Mouse (Mus musculus): ENCODE results near the gene Fanca. TPM values are rescaled to one million over a fixed set of nuclear protein-coding genes. Genes with fewer than 3 reads are reported as not detected.
"Not testable (repeated sequence)": the region's sequence is repeated elsewhere in the genome, so short reads cannot be mapped to it uniquely, and the experiment has no call there.

The Fanca gene
- polyA plus RNA-seq, 1 experiment from 2014 or later = 29.5 TPM

GRCm38 (mm10) chr8:123279828-123280227, 38.5 kb downstream of the Fanca start:
- Histone ChIP-seq H3K9ac (replicated peaks; ENCODE audit: low read length) (no peak overlapping the region), H3K4me2 (ENCODE audit: low read depth, low read length) (no peak overlapping the region), H3K27ac (replicated peaks; ENCODE audit: low read depth, low read length) (no peak overlapping the region), H3K4me1 (ENCODE audit: control insufficient read depth, insufficient read depth, low read length) (no peaks in the 10 kb centered on the region), H3K4me3 (ENCODE audit: low read depth, low read length) (no peak overlapping the region), H3K27me3 (ENCODE audit: control insufficient read depth, insufficient read depth, low read length) (no peaks in the 10 kb centered on the region), H3K36me3 (replicated peaks; ENCODE audit: control insufficient read depth, insufficient read depth, low read depth, low read length) (no peaks in the 10 kb centered on the region; the same call in 1 of the 2 replicates), H3K9me3 (replicated peaks; ENCODE audit: control insufficient read depth, low read length) (no peaks in the 10 kb centered on the region)
- 90% methylated on average over 4 of the region's 4 CpGs for WGBS
- ATAC-seq (replicated peaks; ENCODE audit: insufficient number of reproducible peaks, low FRiP score, low TSS enrichment, low read depth) (no peak), DNase-seq (ENCODE audit: low spot score) (no peak)

GRCm38 (mm10) chr8:123278445-123278844, 39.9 kb downstream of the Fanca start:
- Histone ChIP-seq H3K9me3 (replicated peaks; ENCODE audit: control insufficient read depth, low read length) (no peaks in the 10 kb centered on the region), H3K4me1 (ENCODE audit: control insufficient read depth, insufficient read depth, low read length) (no peaks in the 10 kb centered on the region), H3K4me2 (ENCODE audit: low read depth, low read length) (no peak overlapping the region), H3K36me3 (replicated peaks; ENCODE audit: control insufficient read depth, insufficient read depth, low read depth, low read length) (no peaks in the 10 kb centered on the region; the same call in none of the 2 replicates), H3K9ac (replicated peaks; ENCODE audit: low read length) (no peak overlapping the region), H3K27me3 (ENCODE audit: control insufficient read depth, insufficient read depth, low read length) (no peaks in the 10 kb centered on the region), H3K4me3 (ENCODE audit: low read depth, low read length) (no peak overlapping the region), H3K27ac (replicated peaks; ENCODE audit: low read depth, low read length) (no peak overlapping the region)
- ATAC-seq (replicated peaks; ENCODE audit: insufficient number of reproducible peaks, low FRiP score, low TSS enrichment, low read depth) (no peak), DNase-seq (ENCODE audit: low spot score) (no peak)
- 83% methylated on average over 7 of the region's 7 CpGs for WGBS

- no peaks in the 10 kb centered on the region for H3K27me3 ChIP-seq (ENCODE audit: control insufficient read depth, insufficient read depth, low read length)
- no peaks in the 10 kb centered on the region for H3K4me1 ChIP-seq (ENCODE audit: control insufficient read depth, insufficient read depth, low read length)
- H3K36me3 ChIP-seq (replicated peaks; ENCODE audit: control insufficient read depth, insufficient read depth, low read depth, low read length) = no peaks in the 10 kb centered on the region; the same call in none of the 2 replicates
- 93% methylated on average over 12 of the region's 12 CpGs for WGBS
- no peak for DNase-seq (ENCODE audit: low spot score)
- no peak overlapping the region for H3K4me2 ChIP-seq (ENCODE audit: low read depth, low read length)
- H3K4me3 ChIP-seq (ENCODE audit: low read depth, low read length) = no peak overlapping the region
- H3K9me3 ChIP-seq (replicated peaks; ENCODE audit: control insufficient read depth, low read length) = no peaks in the 10 kb centered on the region
- H3K27ac ChIP-seq (replicated peaks; ENCODE audit: low read depth, low read length) = no peak overlapping the region
- no peak for ATAC-seq (replicated peaks; ENCODE audit: insufficient number of reproducible peaks, low FRiP score, low TSS enrichment, low read depth)
- no peak overlapping the region for H3K9ac ChIP-seq (replicated peaks; ENCODE audit: low read length)
Measured at GRCm38 (mm10) chr8:123275096-123275495, 43.3 kb downstream of the Fanca start.

GRCm38 (mm10) chr8:123274447-123274846, 43.9 kb downstream of the Fanca start:
- Histone ChIP-seq H3K4me3 (ENCODE audit: low read depth, low read length) (no peak overlapping the region), H3K9ac (replicated peaks; ENCODE audit: low read length) (no peak overlapping the region), H3K27me3 (ENCODE audit: control insufficient read depth, insufficient read depth, low read length) (no peaks in the 10 kb centered on the region), H3K27ac (replicated peaks; ENCODE audit: low read depth, low read length) (no peak overlapping the region), H3K36me3 (replicated peaks; ENCODE audit: control insufficient read depth, insufficient read depth, low read depth, low read length) (no peaks in the 10 kb centered on the region; the same call in none of the 2 replicates), H3K4me1 (ENCODE audit: control insufficient read depth, insufficient read depth, low read length) (no peaks in the 10 kb centered on the region), H3K9me3 (replicated peaks; ENCODE audit: control insufficient read depth, low read length) (no peaks in the 10 kb centered on the region), H3K4me2 (ENCODE audit: low read depth, low read length) (no peak overlapping the region)
- no peak for ATAC-seq (replicated peaks; ENCODE audit: insufficient number of reproducible peaks, low FRiP score, low TSS enrichment, low read depth)
- no peak for DNase-seq (ENCODE audit: low spot score)
- WGBS = 77% methylated on average over 5 of the region's 5 CpGs

GRCm38 (mm10) chr8:123271901-123272300, 46.5 kb downstream of the Fanca start:
- peak; percentile 6 for DNase-seq (ENCODE audit: low spot score)
- Histone ChIP-seq H3K9me3 (replicated peaks; ENCODE audit: control insufficient read depth, low read length) (no peaks in the 10 kb centered on the region), H3K9ac (replicated peaks; ENCODE audit: low read length) (no peak overlapping the region), H3K27ac (replicated peaks; ENCODE audit: low read depth, low read length) (no peak overlapping the region), H3K4me1 (ENCODE audit: control insufficient read depth, insufficient read depth, low read length) (no peaks in the 10 kb centered on the region), H3K36me3 (replicated peaks; ENCODE audit: control insufficient read depth, insufficient read depth, low read depth, low read length) (peaks cover 2% of the 10 kb centered on the region), H3K27me3 (ENCODE audit: control insufficient read depth, insufficient read depth, low read length) (no peaks in the 10 kb centered on the region), H3K4me3 (ENCODE audit: low read depth, low read length) (no peak overlapping the region), H3K4me2 (ENCODE audit: low read depth, low read length) (no peak overlapping the region)
- ATAC-seq (replicated peaks; ENCODE audit: insufficient number of reproducible peaks, low FRiP score, low TSS enrichment, low read depth) = no peak
- WGBS = 73% methylated on average over 4 of the region's 4 CpGs

DNA sequence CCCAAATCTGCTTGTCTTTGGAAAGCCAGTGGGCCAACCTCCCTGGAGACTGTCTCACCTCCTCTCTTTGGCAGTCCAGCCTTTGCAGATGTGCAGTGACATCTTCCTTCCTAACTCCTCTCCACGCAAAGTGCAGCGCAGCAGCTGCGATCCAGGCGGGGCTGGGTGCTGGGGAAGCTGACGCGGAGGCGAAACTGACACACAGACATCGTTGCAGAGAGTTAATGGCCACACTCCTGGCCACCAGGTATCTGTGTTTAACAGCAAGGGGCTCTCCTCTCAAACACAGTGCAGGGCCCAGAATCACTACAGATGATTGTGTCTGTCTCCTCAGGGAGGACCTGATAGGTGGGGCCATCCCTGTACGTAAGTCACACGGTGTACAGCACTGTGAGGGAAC, 47.2 kb downstream of the Fanca start:
- H3K9ac ChIP-seq (replicated peaks; ENCODE audit: low read length) = no peak overlapping the region
- no peak overlapping the region for H3K4me2 ChIP-seq (ENCODE audit: low read depth, low read length)
- H3K4me3 ChIP-seq (ENCODE audit: low read depth, low read length) = no peak overlapping the region
- no peaks in the 10 kb centered on the region for H3K27me3 ChIP-seq (ENCODE audit: control insufficient read depth, insufficient read depth, low read length)
- no peak for DNase-seq (ENCODE audit: low spot score)
- H3K4me1 ChIP-seq (ENCODE audit: control insufficient read depth, insufficient read depth, low read length) = no peaks in the 10 kb centered on the region
- H3K27ac ChIP-seq (replicated peaks; ENCODE audit: low read depth, low read length) = no peak overlapping the region
- peaks cover 2% of the 10 kb centered on the region; the same call in 1 of the 2 replicates for H3K36me3 ChIP-seq (replicated peaks; ENCODE audit: control insufficient read depth, insufficient read depth, low read depth, low read length)
- H3K9me3 ChIP-seq (replicated peaks; ENCODE audit: control insufficient read depth, low read length) = no peaks in the 10 kb centered on the region
- 93% methylated on average over 10 of the region's 10 CpGs for WGBS
- no peak for ATAC-seq (replicated peaks; ENCODE audit: insufficient number of reproducible peaks, low FRiP score, low TSS enrichment, low read depth)

DNA sequence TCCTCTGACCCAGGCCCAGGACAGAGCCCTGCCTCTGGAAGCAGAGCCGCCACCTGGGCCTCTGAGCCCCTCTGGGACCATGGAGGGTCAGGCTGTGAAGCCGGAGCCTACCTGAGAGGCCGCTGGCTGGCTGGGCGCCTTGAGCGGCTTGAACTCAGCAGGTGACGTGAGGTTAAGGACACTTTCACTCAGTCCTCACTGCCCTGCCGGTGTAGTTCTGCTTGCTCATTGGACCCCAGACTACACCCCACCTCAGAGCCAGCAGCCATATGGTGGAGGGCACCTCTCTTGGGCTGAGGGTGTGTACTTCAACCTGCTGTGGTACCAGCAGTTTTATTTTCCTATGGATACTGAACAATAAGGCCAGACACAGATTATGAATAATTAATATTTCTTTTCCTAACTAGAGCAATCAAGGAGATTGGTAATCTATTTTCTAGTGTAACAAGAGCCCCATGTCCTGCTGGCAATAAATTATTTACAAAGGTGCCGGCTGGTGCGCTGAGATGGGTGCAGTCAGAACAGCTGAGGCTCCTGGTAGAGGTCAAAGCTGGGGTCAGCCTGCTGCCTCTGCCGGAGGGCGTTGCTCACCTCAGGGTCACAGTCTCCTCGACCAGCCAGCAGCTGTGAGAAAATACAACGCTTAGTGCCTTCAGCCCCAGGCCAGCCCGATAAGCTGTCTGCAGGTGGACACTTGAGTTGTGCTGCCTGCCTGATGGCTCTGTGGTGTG, 50.3 kb downstream of the Fanca start:
- H3K4me1 ChIP-seq (ENCODE audit: control insufficient read depth, insufficient read depth, low read length) = no peaks in the 10 kb centered on the region
- no peaks in the 10 kb centered on the region for H3K27me3 ChIP-seq (ENCODE audit: control insufficient read depth, insufficient read depth, low read length)
- no peak overlapping the region for H3K4me2 ChIP-seq (ENCODE audit: low read depth, low read length)
- no peaks in the 10 kb centered on the region for H3K9me3 ChIP-seq (replicated peaks; ENCODE audit: control insufficient read depth, low read length)
- peaks cover 2% of the 10 kb centered on the region for H3K36me3 ChIP-seq (replicated peaks; ENCODE audit: control insufficient read depth, insufficient read depth, low read depth, low read length)
- ATAC-seq (replicated peaks; ENCODE audit: insufficient number of reproducible peaks, low FRiP score, low TSS enrichment, low read depth) (peak; percentile 36; the same call in 1 of the 2 replicates), DNase-seq (ENCODE audit: low spot score) (no peak)
- H3K9ac ChIP-seq (replicated peaks; ENCODE audit: low read length) = no peak overlapping the region
- no peak overlapping the region for H3K27ac ChIP-seq (replicated peaks; ENCODE audit: low read depth, low read length)
- 70% methylated on average over 14 of the region's 14 CpGs for WGBS
- no peak overlapping the region for H3K4me3 ChIP-seq (ENCODE audit: low read depth, low read length)

DNA sequence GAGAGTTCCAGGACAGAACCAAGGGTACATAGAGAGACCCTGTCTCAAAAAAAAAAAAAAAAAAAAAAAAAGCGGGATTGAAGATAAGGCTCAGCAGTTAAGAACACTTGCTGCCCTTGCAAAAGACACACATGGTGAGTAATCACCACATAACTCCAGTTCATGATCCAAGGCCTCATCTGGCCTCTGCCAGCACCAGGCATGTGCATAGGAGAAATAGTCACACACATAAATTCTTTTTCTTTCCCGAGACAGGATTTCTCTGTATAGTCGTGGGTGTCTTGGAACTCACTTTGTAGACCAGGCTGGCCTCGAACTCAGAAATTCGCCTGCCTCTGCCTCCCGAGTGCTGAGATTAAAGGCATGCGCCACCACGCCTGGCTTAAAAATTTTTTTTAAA, 60.8 kb downstream of the Fanca start:
- H3K4me3 ChIP-seq (ENCODE audit: low read depth, low read length); H3K27me3 ChIP-seq (ENCODE audit: control insufficient read depth, insufficient read depth, low read length); H3K9ac ChIP-seq (replicated peaks; ENCODE audit: low read length); H3K4me2 ChIP-seq (ENCODE audit: low read depth, low read length); DNase-seq (ENCODE audit: low spot score); ATAC-seq (replicated peaks; ENCODE audit: insufficient number of reproducible peaks, low FRiP score, low TSS enrichment, low read depth); H3K4me1 ChIP-seq (ENCODE audit: control insufficient read depth, insufficient read depth, low read length); H3K27ac ChIP-seq (replicated peaks; ENCODE audit: low read depth, low read length); H3K9me3 ChIP-seq (replicated peaks; ENCODE audit: control insufficient read depth, low read length); H3K36me3 ChIP-seq (replicated peaks; ENCODE audit: control insufficient read depth, insufficient read depth, low read depth, low read length): not testable (repeated sequence)
- 91% methylated on average over 8 of the region's 8 CpGs for WGBS

All from embryonic facial prominence, embryonic 11.5 days (tissue).